Comparison of ENCODE assay signal across 25 mouse cellular contexts in the genomic region with DNA sequence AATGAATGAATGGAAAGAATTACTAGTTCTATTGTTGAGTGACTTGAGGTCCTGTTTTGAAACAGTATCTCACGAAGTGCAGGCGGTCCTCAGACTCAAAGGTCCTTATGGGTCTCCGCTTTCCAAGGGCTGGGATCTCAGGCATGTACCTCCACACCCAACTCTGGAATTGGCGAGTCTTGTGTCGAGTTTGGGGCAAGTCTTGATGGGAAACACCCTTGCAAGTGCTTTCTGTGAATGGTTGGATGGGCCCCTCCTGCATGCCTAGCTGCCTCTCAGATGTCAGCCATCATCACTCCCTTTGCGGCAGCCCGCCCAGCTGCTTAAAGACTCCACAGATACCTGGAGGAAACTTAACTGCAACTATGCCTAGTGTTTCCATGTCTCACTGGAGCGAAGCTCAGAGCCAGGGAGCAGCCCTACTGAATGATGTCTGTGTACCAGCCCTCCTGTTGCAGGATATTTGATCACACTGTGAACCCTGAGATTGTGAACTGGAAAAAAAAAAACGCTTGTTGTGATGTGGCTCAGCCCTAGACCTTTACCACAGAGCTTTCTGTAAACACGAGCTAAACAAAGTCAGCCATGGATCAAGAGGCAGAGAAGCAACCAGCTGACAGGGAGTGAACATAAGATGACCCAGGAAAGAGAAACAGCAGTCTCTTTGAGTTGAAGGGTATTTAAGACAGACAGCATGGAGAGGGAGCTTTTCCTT. TPM values are rescaled to one million over a fixed set of nuclear protein-coding genes. Genes with fewer than 3 reads are reported as not detected.
DNase-seq lines count a peak whose midpoint lies in the region; ATAC-seq and TF ChIP-seq lines count a peak whose summit lies in the region.
"Had no signal": no experiment of that assay in that cellular context is flagged by ENCODE, and none has a peak within 500 bp of the region (broad histone marks: within the 10 kb centered on the region; RNA-seq: fewer than 3 reads in every experiment).

No protein-coding gene starts in this region.

- peak overlapping the region; percentile 34; the same call in 1 of the 2 replicates for H3K27ac ChIP-seq in kidney, embryonic 15.5 days
- H3K27ac ChIP-seq in ES-Bruce4 (ENCODE audit: insufficient read depth, low read length) = 0 out of 2 replicates have a peak overlapping the region, but pooled peaks have one; percentile 20
- 0 out of 2 replicates have a peak overlapping the region, but pooled peaks have one; percentile 8 for H3K27ac ChIP-seq in embryonic facial prominence, embryonic 14.5 days (replicated peaks; ENCODE audit: low read depth, low read length)
- H3K27ac ChIP-seq: forebrain, embryonic 12.5 days; hindbrain, embryonic 12.5 days; limb, embryonic 13.5 days; liver, embryonic 14.5 days; midbrain, embryonic 12.5 days; neural tube, embryonic 13.5 days; stomach, embryonic 15.5 days had no signal

- peaks cover 29% of the 10 kb centered on the region for H3K4me1 ChIP-seq in kidney, embryonic 15.5 days
- peaks cover 4% of the 10 kb centered on the region for H3K4me1 ChIP-seq in ES-Bruce4 (ENCODE audit: control insufficient read depth, insufficient read depth, low read length)
- H3K4me1 ChIP-seq in embryonic facial prominence, embryonic 14.5 days (ENCODE audit: control insufficient read depth, insufficient read depth, low read length) = peaks cover 6% of the 10 kb centered on the region; the same call in 1 of the 2 replicates
- H3K4me1 ChIP-seq: forebrain, embryonic 12.5 days; hindbrain, embryonic 12.5 days; midbrain, embryonic 12.5 days had no signal

- H3K4me2 ChIP-seq in kidney, embryonic 15.5 days = no peak overlapping the region
- no peak overlapping the region for H3K4me2 ChIP-seq in embryonic facial prominence, embryonic 14.5 days (ENCODE audit: low read depth, low read length)
- H3K4me2 ChIP-seq: forebrain, embryonic 12.5 days; hindbrain, embryonic 12.5 days; limb, embryonic 13.5 days; midbrain, embryonic 12.5 days; neural tube, embryonic 13.5 days; stomach, embryonic 15.5 days had no signal

- no peak overlapping the region for H3K4me3 ChIP-seq in kidney, embryonic 15.5 days (replicated peaks)
- no peak overlapping the region for H3K4me3 ChIP-seq in ES-Bruce4 (ENCODE audit: low read depth, low read length)
- H3K4me3 ChIP-seq in embryonic facial prominence, embryonic 14.5 days (ENCODE audit: low read depth, low read length) = no peak overlapping the region
- H3K4me3 ChIP-seq: forebrain, embryonic 12.5 days; hindbrain, embryonic 12.5 days; limb, embryonic 13.5 days; midbrain, embryonic 12.5 days; neural tube, embryonic 13.5 days; stomach, embryonic 15.5 days had no signal

- no peak for TF ChIP-seq POLR2A in ES-Bruce4 (IDR thresholded peaks at IDR 0.05; ENCODE audit: insufficient read depth, low read length)

- no peaks in the 10 kb centered on the region for H3K36me3 ChIP-seq in kidney, embryonic 15.5 days
- H3K36me3 ChIP-seq in ES-Bruce4 (ENCODE audit: control insufficient read depth, insufficient read depth, low read length, poor library complexity, severe bottlenecking) = no peaks in the 10 kb centered on the region
- no peaks in the 10 kb centered on the region for H3K36me3 ChIP-seq in embryonic facial prominence, embryonic 14.5 days (ENCODE audit: control insufficient read depth, insufficient read depth, low read length)
- H3K36me3 ChIP-seq: forebrain, embryonic 12.5 days; hindbrain, embryonic 12.5 days; limb, embryonic 13.5 days; midbrain, embryonic 12.5 days; neural tube, embryonic 13.5 days; stomach, embryonic 15.5 days had no signal

- no peak for ATAC-seq in kidney, embryonic 15.5 days (replicated peaks; ENCODE audit: low FRiP score)
- ATAC-seq in embryonic facial prominence, embryonic 14.5 days (ENCODE audit: low read depth) = no peak
- ATAC-seq: inflammation-experienced regulatory T-cells, adult 6 months had no signal

- H3K27me3 ChIP-seq in kidney, embryonic 15.5 days = 0 out of 2 replicates have a peak, but pooled peaks cover 9% of the 10 kb centered on the region
- H3K27me3 ChIP-seq in ES-Bruce4 (ENCODE audit: control insufficient read depth, insufficient read depth, low read length, poor library complexity, severe bottlenecking) = no peaks in the 10 kb centered on the region
- H3K27me3 ChIP-seq in embryonic facial prominence, embryonic 14.5 days (replicated peaks; ENCODE audit: control insufficient read depth, insufficient read depth, low read length) = 0 out of 2 replicates have a peak, but pooled peaks cover 2% of the 10 kb centered on the region
- H3K27me3 ChIP-seq: neural tube, embryonic 13.5 days; stomach, embryonic 15.5 days had no signal

- no peak for DNase-seq in kidney, postnatal 14 days
- peak; percentile 54 for DNase-seq in embryonic facial prominence, embryonic 14.5 days (ENCODE audit: low spot score)
- peak; percentile 50 for DNase-seq in lung, postnatal 36 days
- no peak for DNase-seq in right cerebral cortex, postnatal 4 days
- DNase-seq in gastrocnemius, postnatal 4 days (ENCODE audit: low spot score in 2 of 2) = no peak
- DNase-seq in adrenal gland, postnatal 25 days = no peak
- DNase-seq: adrenal gland, adult 8-10 months; cerebellum, postnatal 25 days; embryo, embryonic 11 days; gastrocnemius, postnatal 10 days; kidney, adult 8-10 months; kidney, postnatal 36 days; layer of hippocampus, adult 9-11 months; thymus, adult 18-20 months; thymus, postnatal 4 days had no signal

- TF ChIP-seq CTCF in ES-Bruce4 (IDR thresholded peaks at IDR 0.05; ENCODE audit: low read depth, low read length) = no peak

- WGBS in kidney, embryonic 15.5 days = 36% methylated on average over 10 of the region's 10 CpGs
- 44% methylated on average over 10 of the region's 10 CpGs for WGBS in embryonic facial prominence, embryonic 14.5 days

- H3K9me3 ChIP-seq in kidney, embryonic 15.5 days (replicated peaks) = no peaks in the 10 kb centered on the region
- H3K9me3 ChIP-seq in ES-Bruce4 (replicated peaks; ENCODE audit: control insufficient read depth, insufficient read depth, low read length, poor library complexity, severe bottlenecking) = no peaks in the 10 kb centered on the region
- no peaks in the 10 kb centered on the region for H3K9me3 ChIP-seq in embryonic facial prominence, embryonic 14.5 days (ENCODE audit: control insufficient read depth, low read length)
- H3K9me3 ChIP-seq: forebrain, embryonic 12.5 days; hindbrain, embryonic 12.5 days; limb, embryonic 13.5 days; midbrain, embryonic 12.5 days; neural tube, embryonic 13.5 days; stomach, embryonic 15.5 days had no signal

- TF ChIP-seq EP300 in ES-Bruce4 (IDR thresholded peaks at IDR 0.05; ENCODE audit: insufficient read depth, low read depth, low read length) = no peak

- H3K9ac ChIP-seq in kidney, embryonic 15.5 days = no peak overlapping the region
- no peak overlapping the region for H3K9ac ChIP-seq in ES-Bruce4 (ENCODE audit: low read depth, poor library complexity, severe bottlenecking)
- no peak overlapping the region for H3K9ac ChIP-seq in embryonic facial prominence, embryonic 14.5 days (ENCODE audit: low read depth, low read length)
- H3K9ac ChIP-seq: forebrain, embryonic 12.5 days; hindbrain, embryonic 12.5 days; limb, embryonic 13.5 days; liver, embryonic 14.5 days; midbrain, embryonic 12.5 days; neural tube, embryonic 13.5 days; stomach, embryonic 15.5 days had no signal

RNA-seq across cellular contexts. Expression of a gene that starts 27.2 kb away (rescaled TPM):
- 83.0 and 86.1 TPM in 2 replicates for polyA plus RNA-seq in kidney, embryonic 15.5 days (2015; fragmentation: Nextera tagmentation; extraction: Ambion mirVana)
- polyA plus RNA-seq in ES-Bruce4 (2011; ENCODE audit: insufficient read depth, insufficient read length, low read depth, missing spikeins) = 59.8 and 61.6 TPM in 2 replicates
- 50.6 and 54.1 TPM in 2 replicates for polyA plus RNA-seq in embryonic facial prominence, embryonic 14.5 days (2014; fragmentation: Nextera tagmentation; extraction: Ambion mirVana)
- total RNA-seq in gastrocnemius, postnatal 4 days (2021) = 10 to 100 TPM; 69.6 to 71.4 TPM
- total RNA-seq in adrenal gland, postnatal 25 days (2021) = 41.7 and 54.6 TPM in 2 replicates

RNA-seq across cellular contexts. Expression of a gene that starts 58.0 kb away (rescaled TPM):
- polyA plus RNA-seq in kidney, embryonic 15.5 days (2015; fragmentation: Nextera tagmentation; extraction: Ambion mirVana) = 48.5 and 49.9 TPM in 2 replicates
- polyA plus RNA-seq in ES-Bruce4 (2011; ENCODE audit: insufficient read depth, insufficient read length, low read depth, missing spikeins) = 80.7 and 105 TPM in 2 replicates
- polyA plus RNA-seq in embryonic facial prominence, embryonic 14.5 days (2014; fragmentation: Nextera tagmentation; extraction: Ambion mirVana) = 34.8 and 35.3 TPM in 2 replicates
- total RNA-seq in gastrocnemius, postnatal 4 days (2021) = 10 to 100 TPM; 20.6 to 29.2 TPM
- total RNA-seq in adrenal gland, postnatal 25 days (2021) = 22.4 and 26.9 TPM in 2 replicates

Comparison
In these comparisons a context has a peak if more than half of its experiments do, and no peak if none do; other contexts are left out.
1. DNase-seq: peak in embryonic facial prominence, embryonic 14.5 days (single experiment) and lung, postnatal 36 days (single experiment); none in kidney, postnatal 14 days (single experiment), right cerebral cortex, postnatal 4 days (single experiment), gastrocnemius, postnatal 4 days (0 of 2) and adrenal gland, postnatal 25 days (single experiment).
2. Peak in every context shown above with its lines, with median percentiles within 50 percentile points of each other: H3K27ac ChIP-seq.